Mouse (Mus musculus): ENCODE results near the gene Zbtb42. TPM values are rescaled to one million over a fixed set of nuclear protein-coding genes. Genes with fewer than 3 reads are reported as not detected.

The Zbtb42 gene
- total RNA-seq (2021) = under 1 TPM; 0.44 to 0.52 TPM
- long read RNA-seq, experiment 1 = 0 reads
- long read RNA-seq, experiment 2, partial matches to known transcripts = 0 of 2 reads
- long read RNA-seq, experiment 2, other reads (novel, unspliced or antisense) = 2 of 2 reads

- TF ChIP-seq CTCF (conservative IDR thresholded peaks at IDR 0.05) = no peak
- no peak within 1 kb of the TSS for H3K27ac ChIP-seq
Measured at GRCm38 (mm10) chr12:112678555-112679026, at the start of gene Zbtb42. TSS of gene Zbtb42 (plus strand) at chr12:112678828.

GRCm38 (mm10) chr12:112628928-112629721 is 49.5 kb upstream of the Zbtb42 start:
- no peak for TF ChIP-seq CTCF (conservative IDR thresholded peaks at IDR 0.05)
- H3K27ac ChIP-seq = peak overlapping the region; percentile 68
- H3K4me3 ChIP-seq = peak overlapping the region; percentile 10; the same call in 1 of the 2 replicates
- DNase-seq (ENCODE audit: low spot score in 2 of 2) = no peak

More at GRCm38 (mm10) chr12:112678555-112679026, at the start of gene Zbtb42:
- DNase-seq (ENCODE audit: low spot score in 2 of 2) = no peak
- H3K4me3 ChIP-seq = peak within 1 kb of the TSS; percentile 62

GRCm38 (mm10) chr12:112630029-112630428 is 48.6 kb upstream of the Zbtb42 start:
- H3K27ac ChIP-seq = no peak overlapping the region
- TF ChIP-seq CTCF (conservative IDR thresholded peaks at IDR 0.05) = no peak
- no peak overlapping the region for H3K4me3 ChIP-seq
- no peak for DNase-seq (ENCODE audit: low spot score in 2 of 2)

- no peak for DNase-seq (ENCODE audit: low spot score in 2 of 2)
- TF ChIP-seq CTCF (conservative IDR thresholded peaks at IDR 0.05) = no peak
- no peak overlapping the region for H3K4me3 ChIP-seq
Measured at GRCm38 (mm10) chr12:112630796-112631195, 47.8 kb upstream of the Zbtb42 start.

GRCm38 (mm10) chr12:112631472-112631871 is 47.2 kb upstream of the Zbtb42 start:
- H3K4me3 ChIP-seq = no peak overlapping the region
- no peak overlapping the region for H3K27ac ChIP-seq
- TF ChIP-seq CTCF (conservative IDR thresholded peaks at IDR 0.05) = no peak
- no peak for DNase-seq (ENCODE audit: low spot score in 2 of 2)

More at GRCm38 (mm10) chr12:112630796-112631195, 47.8 kb upstream of the Zbtb42 start:
- H3K27ac ChIP-seq = no peak overlapping the region

GRCm38 (mm10) chr12:112632084-112632777 is 46.4 kb upstream of the Zbtb42 start:
- Histone ChIP-seq H3K27ac (no peak overlapping the region), H3K4me3 (no peak overlapping the region)
- TF ChIP-seq CTCF (conservative IDR thresholded peaks at IDR 0.05) = no peak
- no peak for DNase-seq (ENCODE audit: low spot score in 2 of 2)

GRCm38 (mm10) chr12:112632907-112633306 is 45.7 kb upstream of the Zbtb42 start:
- H3K27ac ChIP-seq = no peak overlapping the region
- no peak overlapping the region for H3K4me3 ChIP-seq
- DNase-seq (ENCODE audit: low spot score in 2 of 2) = no peak
- no peak for TF ChIP-seq CTCF (conservative IDR thresholded peaks at IDR 0.05)

- H3K27ac ChIP-seq = no peak overlapping the region
- peak; percentile 32 for TF ChIP-seq CTCF (conservative IDR thresholded peaks at IDR 0.05)
- H3K4me3 ChIP-seq = no peak overlapping the region
- DNase-seq (ENCODE audit: low spot score in 2 of 2) = no peak
Measured at GRCm38 (mm10) chr12:112633686-112634085, 44.9 kb upstream of the Zbtb42 start.

GRCm38 (mm10) chr12:112639526-112639925 is 39.1 kb upstream of the Zbtb42 start:
- no peak for DNase-seq (ENCODE audit: low spot score in 2 of 2)
- H3K27ac ChIP-seq = no peak overlapping the region
- H3K4me3 ChIP-seq = no peak overlapping the region
- no peak for TF ChIP-seq CTCF (conservative IDR thresholded peaks at IDR 0.05)

GRCm38 (mm10) chr12:112643126-112643525 is 35.5 kb upstream of the Zbtb42 start:
- DNase-seq (ENCODE audit: low spot score in 2 of 2) = no peak
- TF ChIP-seq CTCF (conservative IDR thresholded peaks at IDR 0.05) = no peak
- Histone ChIP-seq H3K27ac (no peak overlapping the region), H3K4me3 (no peak overlapping the region)

GRCm38 (mm10) chr12:112644180-112644854 is 34.3 kb upstream of the Zbtb42 start, which contains the start of gene Siva1:
TSS of gene Siva1 (plus strand) at chr12:112644679.
- Histone ChIP-seq H3K4me3 (peak within 1 kb of the TSS; percentile 73), H3K27ac (peak within 1 kb of the TSS; percentile 87)
- peak; percentile 97 for DNase-seq (ENCODE audit: low spot score in 2 of 2)
- TF ChIP-seq CTCF (conservative IDR thresholded peaks at IDR 0.05) = 0 out of 2 replicates have a peak, but pooled peaks have one; percentile 22

- DNase-seq (ENCODE audit: low spot score in 2 of 2) = peak in 1 of 2 experiments; percentile 53
- TF ChIP-seq CTCF (conservative IDR thresholded peaks at IDR 0.05) = no peak
- Histone ChIP-seq H3K27ac (peak overlapping the region; percentile 87), H3K4me3 (peak overlapping the region; percentile 73)
Measured at GRCm38 (mm10) chr12:112644855-112645506, 33.6 kb upstream of the Zbtb42 start.
